Mouse (Mus musculus) C2C12 (cell line): ENCODE measurements around the gene Ntn3.

Source experiments
- CTCF ChIP-seq: IDR thresholded peaks from one replicate; pipeline ENCODE4 v1.5.1; 2011; ENCODE audit not compliant: control insufficient read depth, insufficient read depth, insufficient read length
- MAX ChIP-seq: IDR thresholded peaks from one replicate; pipeline ENCODE4 v1.6.1; 2011; ENCODE audit warnings: mild to moderate bottlenecking, control low read depth
- MYOD1 ChIP-seq: IDR thresholded peaks from one replicate; pipeline ENCODE4 v1.6.1; 2011; ENCODE audit warnings: low read depth; ENCODE audit not compliant: control insufficient read depth, insufficient read length

DNA sequence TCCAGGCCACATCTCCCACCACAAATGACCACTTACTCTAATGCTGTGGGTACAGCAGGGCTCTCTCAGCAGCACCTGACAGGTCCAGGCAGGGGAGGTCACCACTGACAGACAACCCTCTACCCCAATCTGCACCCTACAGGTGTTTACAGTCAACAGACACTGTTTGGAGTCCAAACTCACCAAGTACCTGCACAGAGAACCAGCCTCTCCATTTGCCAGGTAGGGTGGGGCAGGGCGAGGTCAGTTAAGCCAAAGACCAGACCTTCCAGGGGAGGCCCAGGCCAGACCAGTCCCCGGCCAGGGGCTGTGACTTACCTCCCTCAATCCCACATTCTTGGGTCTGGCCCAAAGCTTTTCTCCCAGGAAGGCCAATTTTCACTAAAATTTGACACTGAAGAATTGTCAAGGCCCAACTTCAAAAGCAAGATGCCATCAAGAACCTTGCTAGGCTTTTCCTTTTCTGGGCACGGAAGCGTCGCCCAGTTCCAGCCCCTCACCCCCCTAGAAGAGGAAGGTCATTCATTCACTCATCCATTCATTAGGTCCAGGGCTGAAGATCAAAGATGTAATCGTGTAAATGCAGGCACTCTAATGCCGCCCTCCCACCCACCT lies 41.3 kb downstream of the Ntn3 start:
- no peak for TF ChIP-seq MAX
- TF ChIP-seq CTCF: no peak
- no peak for TF ChIP-seq MYOD1
